Mouse (Mus musculus): ENCODE measurements at regions not wholly inside any gene's neighbourhood (a gene's known extent, or its start where the extent isn't known, plus 50 kb on each side); places are given as distances from the start of the nearest gene placed in this dataset.
"Not testable (repeated sequence)": the region's sequence is repeated elsewhere in the genome, so short reads cannot be mapped to it uniquely, and the experiment has no call there.

DNA sequence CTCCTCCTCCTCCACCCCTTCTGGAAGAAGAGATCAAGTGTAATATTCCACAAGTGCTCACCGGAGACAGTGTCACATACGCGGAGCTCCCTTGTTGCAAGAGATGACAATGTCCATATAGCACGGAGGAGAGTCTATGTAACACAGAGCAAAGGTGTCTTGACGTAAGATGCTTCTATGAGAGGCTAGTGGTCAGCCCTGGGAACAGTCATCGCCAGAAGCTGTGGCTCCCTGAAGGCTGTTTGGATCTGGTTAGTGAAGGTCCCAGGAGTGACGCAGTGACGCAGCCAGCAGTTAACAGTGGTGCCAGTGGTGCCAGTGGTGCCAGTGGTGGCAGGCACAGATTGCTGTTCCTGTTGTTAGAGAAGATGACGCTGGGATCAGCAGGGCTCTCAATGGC is 66.9 kb downstream of the Twistnb start:
- no peaks in the 10 kb centered on the region for H3K27me3 ChIP-seq (ENCODE audit: control insufficient read depth, insufficient read depth, low read length)
- no peak overlapping the region for H3K4me3 ChIP-seq (ENCODE audit: low read depth, low read length)
- 92% methylated on average over 9 of the region's 9 CpGs for WGBS
- H3K27ac ChIP-seq (ENCODE audit: low read depth, low read length), result no peak overlapping the region
- no peaks in the 10 kb centered on the region for H3K4me1 ChIP-seq (ENCODE audit: control insufficient read depth, insufficient read depth, low read length)
- no peak for ATAC-seq (ENCODE audit: low read depth)
- H3K36me3 ChIP-seq (ENCODE audit: control insufficient read depth, insufficient read depth, low read length), result no peaks in the 10 kb centered on the region
- no peaks in the 10 kb centered on the region for H3K9me3 ChIP-seq (ENCODE audit: control insufficient read depth, low read length)
- no peak overlapping the region for H3K9ac ChIP-seq (replicated peaks; ENCODE audit: low read depth, low read length)
- no peak overlapping the region for H3K4me2 ChIP-seq (ENCODE audit: low read depth, low read length)

DNA sequence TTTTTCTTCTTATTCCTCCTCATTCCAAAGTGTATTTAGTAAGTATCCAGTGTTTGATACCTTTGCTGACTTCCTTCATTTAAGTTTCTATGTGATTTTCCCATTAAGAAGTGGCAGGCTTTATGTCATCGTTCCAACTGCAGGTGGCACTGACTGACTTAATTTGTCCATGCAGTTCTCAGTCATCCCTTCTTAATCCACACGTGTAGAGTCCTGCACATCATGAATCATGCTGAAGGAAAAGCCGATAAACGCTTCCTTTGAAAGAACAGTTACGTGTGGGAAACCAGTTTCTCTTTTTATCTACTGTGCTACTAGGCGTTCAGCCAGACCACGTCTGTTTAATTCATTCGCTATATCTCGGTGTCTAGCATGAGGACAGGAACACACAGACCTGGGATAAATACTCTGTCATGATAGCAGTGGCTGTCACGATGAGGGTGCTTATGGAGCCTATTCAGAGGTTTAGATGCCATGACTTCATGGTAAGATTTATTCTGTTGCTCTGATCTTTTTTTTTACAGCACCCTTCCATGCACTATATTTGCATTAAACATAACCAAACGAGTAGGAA is 68.0 kb downstream of the Twistnb start:
- H3K27ac ChIP-seq (ENCODE audit: low read depth, low read length), result no peak overlapping the region
- H3K4me1 ChIP-seq (ENCODE audit: control insufficient read depth, insufficient read depth, low read length), result no peaks in the 10 kb centered on the region
- H3K9me3 ChIP-seq (ENCODE audit: control insufficient read depth, low read length), result no peaks in the 10 kb centered on the region
- no peaks in the 10 kb centered on the region for H3K36me3 ChIP-seq (ENCODE audit: control insufficient read depth, insufficient read depth, low read length)
- ATAC-seq (ENCODE audit: low read depth), result no peak
- H3K9ac ChIP-seq (replicated peaks; ENCODE audit: low read depth, low read length), result no peak overlapping the region
- 54% methylated on average over 11 of the region's 11 CpGs for WGBS
- H3K27me3 ChIP-seq (ENCODE audit: control insufficient read depth, insufficient read depth, low read length), result no peaks in the 10 kb centered on the region
- no peak overlapping the region for H3K4me3 ChIP-seq (ENCODE audit: low read depth, low read length)
- no peak overlapping the region for H3K4me2 ChIP-seq (ENCODE audit: low read depth, low read length)

DNA sequence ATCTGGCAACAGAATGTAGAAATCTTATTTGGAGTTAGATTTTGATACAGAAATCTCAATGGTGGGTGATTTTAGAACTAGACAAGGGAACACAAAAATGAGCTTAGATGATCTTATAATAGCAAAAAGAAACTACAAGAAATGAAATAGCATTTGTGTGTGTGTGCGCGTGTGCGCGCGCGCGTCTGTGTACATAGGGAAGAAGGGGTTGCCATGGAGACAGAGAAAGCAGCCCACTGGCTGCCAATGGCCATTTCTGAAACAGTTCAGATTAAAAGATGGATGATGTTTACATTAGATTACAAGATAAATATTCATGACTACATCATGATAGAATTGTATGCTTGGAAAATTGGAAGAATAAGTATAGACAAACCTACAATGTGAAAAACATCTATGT is 112.1 kb downstream of the Twistnb start:
- no peak overlapping the region for H3K4me2 ChIP-seq (ENCODE audit: low read depth, low read length)
- H3K4me3 ChIP-seq (ENCODE audit: low read depth, low read length), result no peak overlapping the region
- H3K4me1 ChIP-seq (ENCODE audit: control insufficient read depth, insufficient read depth, low read length), result no peaks in the 10 kb centered on the region
- no peak overlapping the region for H3K9ac ChIP-seq (replicated peaks; ENCODE audit: low read depth, low read length)
- H3K27me3 ChIP-seq (ENCODE audit: control insufficient read depth, insufficient read depth, low read length), result no peaks in the 10 kb centered on the region
- WGBS, result 83% methylated on average over 7 of the region's 7 CpGs
- H3K27ac ChIP-seq (ENCODE audit: low read depth, low read length), result no peak overlapping the region
- H3K36me3 ChIP-seq (ENCODE audit: control insufficient read depth, insufficient read depth, low read length), result no peaks in the 10 kb centered on the region
- H3K9me3 ChIP-seq (ENCODE audit: control insufficient read depth, low read length), result no peaks in the 10 kb centered on the region
- no peak for ATAC-seq (ENCODE audit: low read depth)

DNA sequence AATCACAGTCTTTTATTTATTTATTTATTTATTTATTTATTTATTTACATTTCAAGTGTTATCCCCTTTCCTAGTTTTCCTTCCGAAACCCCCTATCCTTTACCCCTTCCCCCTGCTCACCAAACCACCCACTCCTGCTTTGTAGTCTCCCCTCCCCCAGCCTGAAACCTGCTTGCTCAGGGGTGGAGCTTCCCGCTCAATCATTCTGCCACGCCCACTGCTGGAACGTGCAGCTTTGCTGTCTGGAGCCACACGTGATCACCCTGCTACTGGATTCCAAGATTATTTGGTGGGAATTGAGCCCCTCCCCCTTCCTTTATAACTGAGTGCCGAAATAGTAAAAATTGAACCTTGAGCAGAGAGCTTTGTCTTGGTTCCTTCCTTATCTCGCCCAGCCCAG is 122.2 kb downstream of the Twistnb start:
- not testable (repeated sequence) for H3K4me2 ChIP-seq (ENCODE audit: low read depth, low read length); H3K27ac ChIP-seq (ENCODE audit: low read depth, low read length); ATAC-seq (ENCODE audit: low read depth); H3K9me3 ChIP-seq (ENCODE audit: control insufficient read depth, low read length); H3K27me3 ChIP-seq (ENCODE audit: control insufficient read depth, insufficient read depth, low read length); H3K36me3 ChIP-seq (ENCODE audit: control insufficient read depth, insufficient read depth, low read length); H3K9ac ChIP-seq (replicated peaks; ENCODE audit: low read depth, low read length); H3K4me1 ChIP-seq (ENCODE audit: control insufficient read depth, insufficient read depth, low read length); H3K4me3 ChIP-seq (ENCODE audit: low read depth, low read length)
- 56% methylated on average over 7 of the region's 7 CpGs for WGBS

DNA sequence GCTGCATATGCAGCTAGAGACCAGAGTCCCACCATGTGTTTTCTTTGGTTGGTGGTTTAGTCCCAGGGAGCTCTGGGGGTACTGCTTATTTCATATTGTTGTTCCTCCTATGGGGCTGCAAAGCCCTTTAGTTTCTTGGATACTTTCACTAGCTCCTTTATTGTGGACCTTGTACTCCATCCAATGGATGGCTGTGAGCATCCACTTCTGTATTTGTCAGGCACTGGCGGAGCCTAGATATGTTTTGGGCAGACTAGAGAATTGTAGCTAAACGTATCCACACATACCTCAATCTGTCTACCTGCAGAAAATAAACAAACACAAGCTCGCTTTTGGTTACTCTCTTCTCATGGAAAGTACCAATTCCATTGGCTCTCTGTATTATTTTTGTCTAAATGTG is 122.8 kb downstream of the Twistnb start:
- H3K9me3 ChIP-seq (ENCODE audit: control insufficient read depth, low read length), result no peaks in the 10 kb centered on the region
- H3K9ac ChIP-seq (replicated peaks; ENCODE audit: low read depth, low read length), result no peak overlapping the region
- H3K4me2 ChIP-seq (ENCODE audit: low read depth, low read length), result no peak overlapping the region
- no peak overlapping the region for H3K27ac ChIP-seq (ENCODE audit: low read depth, low read length)
- WGBS, result 96% methylated on average over 3 of the region's 3 CpGs
- no peak overlapping the region for H3K4me3 ChIP-seq (ENCODE audit: low read depth, low read length)
- no peaks in the 10 kb centered on the region for H3K36me3 ChIP-seq (ENCODE audit: control insufficient read depth, insufficient read depth, low read length)
- no peaks in the 10 kb centered on the region for H3K4me1 ChIP-seq (ENCODE audit: control insufficient read depth, insufficient read depth, low read length)
- no peak for ATAC-seq (ENCODE audit: low read depth)
- H3K27me3 ChIP-seq (ENCODE audit: control insufficient read depth, insufficient read depth, low read length), result no peaks in the 10 kb centered on the region

DNA sequence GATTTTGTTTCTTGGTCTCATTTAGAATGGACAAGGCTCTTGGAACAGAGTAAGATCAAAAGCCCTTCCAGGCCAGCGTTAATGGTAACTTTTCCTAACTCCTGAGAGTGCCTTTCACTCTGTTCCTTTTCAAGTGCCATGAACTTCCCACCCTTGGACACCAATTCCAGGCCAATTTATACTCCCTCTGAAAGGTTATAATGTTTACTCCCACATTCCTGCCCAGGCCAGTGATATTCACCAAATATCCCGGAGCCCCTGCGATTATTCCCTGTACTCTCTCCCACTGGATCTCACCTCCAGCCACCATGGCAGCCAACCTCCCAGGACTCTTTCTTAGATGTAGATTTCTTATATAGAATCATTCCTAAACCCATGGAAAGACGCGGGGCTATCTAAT is 123.2 kb downstream of the Twistnb start:
- Histone ChIP-seq H3K9ac (replicated peaks; ENCODE audit: low read depth, low read length) (no peak overlapping the region), H3K36me3 (ENCODE audit: control insufficient read depth, insufficient read depth, low read length) (no peaks in the 10 kb centered on the region), H3K27ac (ENCODE audit: low read depth, low read length) (no peak overlapping the region), H3K27me3 (ENCODE audit: control insufficient read depth, insufficient read depth, low read length) (no peaks in the 10 kb centered on the region), H3K4me3 (ENCODE audit: low read depth, low read length) (no peak overlapping the region), H3K4me1 (ENCODE audit: control insufficient read depth, insufficient read depth, low read length) (no peaks in the 10 kb centered on the region), H3K4me2 (ENCODE audit: low read depth, low read length) (no peak overlapping the region), H3K9me3 (ENCODE audit: control insufficient read depth, low read length) (no peaks in the 10 kb centered on the region)
- WGBS, result 95% methylated on average over 5 of the region's 5 CpGs
- ATAC-seq (ENCODE audit: low read depth), result no peak

DNA sequence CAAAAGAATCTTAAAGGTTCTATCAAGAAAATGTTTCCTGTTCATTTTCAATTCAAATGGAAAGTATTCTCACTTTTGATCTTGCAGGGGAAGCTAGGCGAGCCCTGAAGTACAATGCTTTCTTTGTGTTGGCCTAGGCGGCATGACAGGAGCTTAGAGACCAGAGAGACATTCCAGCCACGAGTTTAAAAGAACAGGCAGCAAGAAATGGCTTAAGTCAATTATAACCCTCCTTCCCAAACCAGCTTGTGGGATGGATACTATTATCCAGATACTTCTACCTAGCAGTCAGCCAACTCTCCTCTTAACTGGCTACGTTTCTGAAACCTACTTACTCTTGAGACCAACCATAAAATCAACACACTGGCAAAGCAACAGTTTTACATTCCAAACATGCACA is 124.3 kb downstream of the Twistnb start:
- no peak overlapping the region for H3K4me3 ChIP-seq (ENCODE audit: low read depth, low read length)
- H3K4me2 ChIP-seq (ENCODE audit: low read depth, low read length), result no peak overlapping the region
- H3K36me3 ChIP-seq (ENCODE audit: control insufficient read depth, insufficient read depth, low read length), result no peaks in the 10 kb centered on the region
- no peak overlapping the region for H3K9ac ChIP-seq (replicated peaks; ENCODE audit: low read depth, low read length)
- WGBS, result 13% methylated on average over 4 of the region's 4 CpGs
- no peak overlapping the region for H3K27ac ChIP-seq (ENCODE audit: low read depth, low read length)
- no peaks in the 10 kb centered on the region for H3K9me3 ChIP-seq (ENCODE audit: control insufficient read depth, low read length)
- H3K27me3 ChIP-seq (ENCODE audit: control insufficient read depth, insufficient read depth, low read length), result no peaks in the 10 kb centered on the region
- no peaks in the 10 kb centered on the region for H3K4me1 ChIP-seq (ENCODE audit: control insufficient read depth, insufficient read depth, low read length)
- ATAC-seq (ENCODE audit: low read depth), result no peak

DNA sequence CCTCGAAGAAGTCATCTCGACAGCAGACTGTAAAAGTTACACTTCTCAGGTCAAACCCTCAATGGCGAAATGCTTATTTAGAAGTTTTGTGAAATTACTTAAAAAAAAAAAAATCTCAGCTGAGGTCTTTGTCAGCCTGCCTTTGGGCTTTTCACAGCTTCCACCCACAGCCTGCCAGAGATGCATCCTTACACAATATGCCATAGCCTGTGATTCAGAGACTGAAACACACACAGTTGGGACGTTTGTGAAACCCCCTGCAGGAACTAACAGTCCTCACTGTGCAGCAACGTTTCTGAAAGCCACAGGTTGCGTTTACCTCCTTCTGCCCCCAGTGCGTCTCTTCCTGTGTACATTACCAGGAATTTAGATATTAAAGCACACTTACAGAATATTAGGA is 131.7 kb downstream of the Twistnb start:
- Histone ChIP-seq H3K27me3 (ENCODE audit: control insufficient read depth, insufficient read depth, low read length) (no peaks in the 10 kb centered on the region), H3K4me2 (ENCODE audit: low read depth, low read length) (no peak overlapping the region), H3K9me3 (ENCODE audit: control insufficient read depth, low read length) (no peaks in the 10 kb centered on the region), H3K9ac (replicated peaks; ENCODE audit: low read depth, low read length) (no peak overlapping the region), H3K36me3 (ENCODE audit: control insufficient read depth, insufficient read depth, low read length) (no peaks in the 10 kb centered on the region), H3K4me1 (ENCODE audit: control insufficient read depth, insufficient read depth, low read length) (no peaks in the 10 kb centered on the region), H3K27ac (ENCODE audit: low read depth, low read length) (no peak overlapping the region), H3K4me3 (ENCODE audit: low read depth, low read length) (no peak overlapping the region)
- whole genome bisulfite sequencing, result 66% methylated on average over 7 of the region's 7 CpGs
- ATAC-seq (ENCODE audit: low read depth), result no peak

DNA sequence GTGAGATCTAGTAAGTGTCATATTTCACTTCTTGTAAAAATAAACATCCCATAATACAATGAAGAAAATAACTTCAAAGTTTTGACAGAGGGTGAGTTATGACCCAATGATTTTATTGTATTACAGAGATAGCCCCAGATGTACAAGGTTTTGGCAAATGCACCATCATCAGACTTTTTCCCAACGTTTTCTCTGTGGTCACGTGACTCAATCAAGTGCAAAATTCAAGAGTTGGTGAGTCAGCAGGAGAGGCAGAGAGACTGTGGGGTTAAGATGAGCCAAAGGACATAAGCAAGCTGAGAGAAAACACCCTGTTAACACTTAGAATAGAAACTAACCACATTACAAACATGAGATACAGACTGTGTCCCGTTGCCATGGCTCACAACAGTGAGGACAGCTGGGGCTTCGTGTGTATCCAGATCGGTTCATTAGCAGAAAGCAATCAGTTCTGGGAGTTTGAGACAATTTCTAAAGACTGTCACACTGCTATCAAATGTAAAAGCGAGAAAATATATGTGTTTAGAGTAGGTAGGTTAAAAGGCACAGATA is 148.5 kb downstream of the Twistnb start:
- Histone ChIP-seq H3K9me3 (ENCODE audit: control insufficient read depth, low read length) (no peaks in the 10 kb centered on the region), H3K4me2 (ENCODE audit: low read depth, low read length) (no peak overlapping the region), H3K9ac (replicated peaks; ENCODE audit: low read depth, low read length) (no peak overlapping the region), H3K27ac (ENCODE audit: low read depth, low read length) (no peak overlapping the region), H3K36me3 (ENCODE audit: control insufficient read depth, insufficient read depth, low read length) (no peaks in the 10 kb centered on the region), H3K4me3 (ENCODE audit: low read depth, low read length) (no peak overlapping the region), H3K4me1 (ENCODE audit: control insufficient read depth, insufficient read depth, low read length) (no peaks in the 10 kb centered on the region), H3K27me3 (ENCODE audit: control insufficient read depth, insufficient read depth, low read length) (no peaks in the 10 kb centered on the region)
- ATAC-seq (ENCODE audit: low read depth), result no peak
- WGBS, result 69% methylated on average over 6 of the region's 6 CpGs

Data from neural tube, embryonic 14.5 days (tissue).